Mouse (Mus musculus) megakaryocyte-erythroid progenitor cell, adult 5-6 weeks (primary cell): ENCODE results near the gene Pax2. TPM values are rescaled to one million over a fixed set of nuclear protein-coding genes. Genes with fewer than 3 reads are reported as not detected.

ENCODE experiments used
- ATAC-seq: replicated peaks from 2 replicates; pipeline ENCODE4 v1.8.0; 2016; ENCODE audit warnings: mild to moderate bottlenecking, inconsistent platforms; ENCODE audit not compliant: severe bottlenecking, poor library complexity, low FRiP score, low TSS enrichment
- total RNA-seq, 2 experiments: library from RNA; stranded (forward) in 1 of 2; stranded (reverse) in 1 of 2; fragments of 200-1000, 215-1000 nt in 1 of 2; fragments of >200 nt in 1 of 2; fragmentation: Nextera tagmentation in 1 of 2; gene quantifications; 2 replicates each; pipeline ENCODE4 v1.2.3; 2014 to 2017

Pax2 gene
- total RNA-seq, 2 experiments from 2014 or later: not detected

GRCm38 (mm10) chr19:44762121-44762621 is 6.3 kb downstream of the Pax2 start:
- ATAC-seq: no peak

- ATAC-seq: no peak
Observed at GRCm38 (mm10) chr19:44770268-44771050, 14.6 kb downstream of the Pax2 start.

- ATAC-seq: no peak
Observed at GRCm38 (mm10) chr19:44771499-44771898, 15.7 kb downstream of the Pax2 start.

- no peak for ATAC-seq
Observed at GRCm38 (mm10) chr19:44781987-44782386, 26.1 kb downstream of the Pax2 start.

GRCm38 (mm10) chr19:44784391-44784790 is 28.5 kb downstream of the Pax2 start:
- ATAC-seq: no peak

GRCm38 (mm10) chr19:44788488-44788887 is 32.6 kb downstream of the Pax2 start:
- ATAC-seq: no peak

- no peak for ATAC-seq
Observed at GRCm38 (mm10) chr19:44791981-44792380, 36.1 kb downstream of the Pax2 start.

GRCm38 (mm10) chr19:44797110-44798060 is 41.5 kb downstream of the Pax2 start:
- no peak for ATAC-seq

GRCm38 (mm10) chr19:44798731-44799130 is 42.9 kb downstream of the Pax2 start:
- ATAC-seq: no peak

GRCm38 (mm10) chr19:44799156-44799555 is 43.3 kb downstream of the Pax2 start:
- ATAC-seq: no peak

- ATAC-seq: no peak
Observed at GRCm38 (mm10) chr19:44800327-44800726, 44.5 kb downstream of the Pax2 start.

GRCm38 (mm10) chr19:44808734-44809133 is 52.9 kb downstream of the Pax2 start:
- no peak for ATAC-seq

- ATAC-seq: no peak
Observed at GRCm38 (mm10) chr19:44812666-44813429, 57.0 kb downstream of the Pax2 start.

- ATAC-seq: no peak
Observed at GRCm38 (mm10) chr19:44815111-44815510, 59.3 kb downstream of the Pax2 start.

GRCm38 (mm10) chr19:44817403-44818128 is 61.7 kb downstream of the Pax2 start:
- no peak for ATAC-seq

GRCm38 (mm10) chr19:44818676-44819075 is 62.8 kb downstream of the Pax2 start:
- ATAC-seq: no peak

GRCm38 (mm10) chr19:44821581-44821980 is 65.7 kb downstream of the Pax2 start:
- ATAC-seq: no peak

GRCm38 (mm10) chr19:44822295-44822694 is 66.5 kb downstream of the Pax2 start:
- ATAC-seq: no peak

- ATAC-seq: no peak
Observed at GRCm38 (mm10) chr19:44823657-44824056, 67.8 kb downstream of the Pax2 start.
